Mouse (Mus musculus) cortical plate, adult 2 months (tissue): ENCODE data around the gene Hist1h2ae.

ENCODE experiments used
- CTCF ChIP-seq: fragments of 200-500 bp; IDR thresholded peaks from 2 replicates; pipeline ENCODE4 v1.5.1; 2011; ENCODE audit warnings: mild to moderate bottlenecking, control low read depth, low read length; ENCODE audit not compliant: insufficient read depth; ENCODE audit errors: extremely low read depth
- POLR2A ChIP-seq: fragments of 200-500 bp; IDR thresholded peaks from 2 replicates; pipeline ENCODE4 v1.6.1; 2011; ENCODE audit warnings: mild to moderate bottlenecking, low read length, control low read depth; ENCODE audit not compliant: insufficient read depth; ENCODE audit errors: extremely low read depth

GRCm38 (mm10) chr13:23550761-23551145 is 20.3 kb downstream of the Hist1h2ae start:
- TF ChIP-seq POLR2A (no peak), CTCF (no peak)
